Mouse (Mus musculus) hindlimb bud, embryonic 11.5 days (tissue): Measurements from ENCODE around the gene Cux2.

Source experiments
- DNase-seq: peaks from one replicate; pipeline ENCODE4 v3.0.0-alpha.2; 2012; ENCODE audit warnings: low read depth, low spot score; ENCODE audit errors: extremely low spot score

Cux2 gene

GRCm38 (mm10) chr5:121968416-121968815, 81.5 kb downstream of the Cux2 start:
- no peak for DNase-seq

GRCm38 (mm10) chr5:121967520-121967919, 82.4 kb downstream of the Cux2 start:
- no peak for DNase-seq

- DNase-seq, result no peak
These were observed 83.0 kb downstream of the Cux2 start for GRCm38 (mm10) chr5:121966940-121967339.

- DNase-seq, result no peak
These were observed 86.9 kb downstream of the Cux2 start for GRCm38 (mm10) chr5:121962974-121963373.

GRCm38 (mm10) chr5:121962359-121962758, 87.5 kb downstream of the Cux2 start:
- DNase-seq, result no peak

- no peak for DNase-seq
These were observed 88.6 kb downstream of the Cux2 start for GRCm38 (mm10) chr5:121961256-121961655.

- DNase-seq, result no peak
These were observed 90.2 kb downstream of the Cux2 start for GRCm38 (mm10) chr5:121959688-121960087.

- no peak for DNase-seq
These were observed 91.4 kb downstream of the Cux2 start for GRCm38 (mm10) chr5:121958551-121958950.

GRCm38 (mm10) chr5:121955806-121956205, 94.1 kb downstream of the Cux2 start:
- no peak for DNase-seq

- DNase-seq, result no peak
These were observed 99.7 kb downstream of the Cux2 start for GRCm38 (mm10) chr5:121950175-121950574.

- no peak for DNase-seq
These were observed 100.9 kb downstream of the Cux2 start for GRCm38 (mm10) chr5:121949050-121949443.

GRCm38 (mm10) chr5:121948302-121949049, 101.4 kb downstream of the Cux2 start:
- no peak for DNase-seq

GRCm38 (mm10) chr5:121946657-121947245, 103.2 kb downstream of the Cux2 start:
- DNase-seq, result no peak

- DNase-seq, result no peak
These were observed 104.1 kb downstream of the Cux2 start for GRCm38 (mm10) chr5:121945819-121946218.

GRCm38 (mm10) chr5:121944021-121944790, 105.7 kb downstream of the Cux2 start:
- DNase-seq, result no peak

GRCm38 (mm10) chr5:121943472-121943871, 106.4 kb downstream of the Cux2 start:
- DNase-seq, result no peak

- no peak for DNase-seq
These were observed 111.6 kb downstream of the Cux2 start for GRCm38 (mm10) chr5:121938065-121938849.

- DNase-seq, result no peak
These were observed 119.6 kb downstream of the Cux2 start for GRCm38 (mm10) chr5:121930261-121930660.

GRCm38 (mm10) chr5:121928362-121929000, 121.4 kb downstream of the Cux2 start:
- DNase-seq, result no peak

- DNase-seq, result no peak
These were observed 123.4 kb downstream of the Cux2 start for GRCm38 (mm10) chr5:121926543-121926814.
